Mouse (Mus musculus): Measurements from ENCODE around the gene Rchy1.
A peak's percentile ranks its signal among the peaks of the same experiment; 100 is the strongest.
"Not testable (repeated sequence)": the region's sequence is repeated elsewhere in the genome, so short reads cannot be mapped to it uniquely, and the experiment has no call there.

The Rchy1 gene

DNA sequence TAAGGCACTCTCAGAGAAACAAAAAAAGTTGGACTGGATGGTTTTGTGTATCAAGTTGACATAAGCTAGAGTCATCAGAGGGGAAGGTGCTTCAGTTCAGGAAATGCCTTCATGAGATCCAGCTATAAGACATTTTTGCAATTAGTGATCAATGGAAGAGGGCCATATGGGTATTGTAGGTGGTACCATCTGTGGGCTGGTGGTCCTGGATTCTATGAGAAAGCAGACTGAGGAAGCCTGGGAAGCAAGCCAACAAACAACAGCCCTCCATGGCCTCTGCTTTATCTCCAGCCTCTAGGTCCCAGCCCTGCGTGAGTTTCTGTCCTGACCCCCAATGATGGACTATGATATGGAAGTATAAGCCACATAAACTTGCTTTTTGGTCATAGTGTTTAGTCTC lies 3.8 kb downstream of the Rchy1 start:
- no peak for DNase-seq

DNA sequence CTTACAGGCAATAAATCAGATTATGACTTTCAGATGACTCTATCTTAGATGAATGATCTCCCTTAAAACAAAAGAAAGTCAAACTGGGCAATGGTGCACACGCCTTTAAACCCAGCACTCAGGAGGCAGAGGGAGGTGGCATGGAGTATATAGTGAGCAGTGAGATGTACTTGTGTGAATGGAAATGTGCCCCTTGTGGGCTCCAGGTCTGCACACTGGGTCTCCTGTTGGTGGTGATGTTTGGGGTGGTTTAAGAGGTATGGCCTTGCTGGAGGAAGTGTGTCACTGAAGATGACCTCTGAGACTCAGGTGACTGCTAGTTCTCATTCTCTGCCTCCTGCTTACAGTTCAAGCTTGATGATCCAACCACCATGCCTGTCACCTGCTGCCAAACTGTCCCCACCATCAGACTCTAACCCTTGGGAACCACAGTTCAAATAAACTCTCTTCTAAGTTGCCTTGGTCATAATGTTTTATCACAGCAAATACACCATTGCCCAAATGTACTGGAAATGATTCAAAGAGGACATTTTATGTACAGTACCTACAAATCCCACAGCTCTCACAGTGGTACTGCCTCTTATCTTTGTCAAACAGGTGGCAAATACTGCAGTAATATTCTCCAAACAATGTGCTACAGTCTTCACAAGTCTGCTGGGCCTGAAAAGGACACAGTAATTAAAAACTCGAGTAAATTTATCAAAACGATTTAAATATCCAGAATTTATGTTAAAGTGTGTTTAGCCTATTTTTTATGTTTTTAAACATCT lies 5.7 kb downstream of the Rchy1 start:
- DNase-seq, result no peak

DNA sequence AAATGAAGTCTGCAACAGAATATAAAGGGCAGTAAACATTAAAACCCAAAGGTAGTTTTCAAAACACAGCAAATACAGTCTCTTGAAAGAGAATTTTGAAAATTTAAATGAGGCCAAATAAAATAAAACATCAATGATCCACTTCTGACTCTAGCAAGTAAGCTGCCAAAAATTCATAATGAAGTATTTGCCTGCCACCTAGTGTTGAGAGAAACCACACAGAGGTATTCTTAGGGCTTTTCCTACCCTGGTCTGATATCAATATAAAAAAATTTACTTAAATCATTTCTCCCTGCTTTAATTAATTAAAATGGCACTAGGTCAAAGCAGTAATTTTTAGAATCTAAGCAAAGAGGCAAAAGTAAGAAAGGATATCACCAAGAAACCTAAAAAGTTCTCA lies 11.5 kb downstream of the Rchy1 start:
- no peak for DNase-seq

DNA sequence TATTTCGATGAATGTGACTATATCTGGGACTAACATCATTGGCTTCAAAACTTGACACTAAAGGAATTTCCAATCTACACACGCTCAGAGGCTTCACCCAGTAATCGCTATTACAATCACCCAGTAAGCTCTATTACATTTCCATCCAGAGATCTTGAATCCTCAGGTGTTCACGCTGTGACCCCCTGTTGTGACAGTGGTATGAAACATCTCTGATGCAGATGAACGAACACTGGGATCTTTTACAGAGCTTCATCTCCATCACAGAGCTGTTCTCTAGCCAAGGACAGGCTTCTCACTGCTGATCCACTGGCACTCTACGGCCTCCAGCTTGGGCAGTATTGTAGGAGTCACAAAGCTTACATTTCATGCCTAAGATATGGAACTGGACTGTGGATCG lies 13.4 kb downstream of the Rchy1 start:
- DNase-seq, result no peak

DNA sequence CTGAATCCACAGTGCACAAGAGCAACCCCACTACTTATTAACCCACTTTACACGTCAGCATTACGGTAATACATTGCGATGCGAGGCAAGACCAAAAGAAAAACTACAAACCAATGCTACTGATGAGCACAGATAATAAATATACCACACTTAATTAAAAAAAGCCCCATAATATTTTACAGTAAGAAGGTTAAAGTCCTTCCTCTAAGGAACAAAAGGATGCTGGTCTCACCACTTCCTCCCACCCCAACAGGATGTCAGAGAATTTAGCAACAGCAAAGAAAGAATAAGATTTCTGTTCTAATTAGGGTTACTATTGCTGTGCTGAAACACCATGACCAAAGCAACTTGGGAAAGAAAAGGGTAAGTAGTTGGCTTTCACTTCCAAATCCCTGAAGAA lies 15.9 kb downstream of the Rchy1 start:
- DNase-seq, result no peak

DNA sequence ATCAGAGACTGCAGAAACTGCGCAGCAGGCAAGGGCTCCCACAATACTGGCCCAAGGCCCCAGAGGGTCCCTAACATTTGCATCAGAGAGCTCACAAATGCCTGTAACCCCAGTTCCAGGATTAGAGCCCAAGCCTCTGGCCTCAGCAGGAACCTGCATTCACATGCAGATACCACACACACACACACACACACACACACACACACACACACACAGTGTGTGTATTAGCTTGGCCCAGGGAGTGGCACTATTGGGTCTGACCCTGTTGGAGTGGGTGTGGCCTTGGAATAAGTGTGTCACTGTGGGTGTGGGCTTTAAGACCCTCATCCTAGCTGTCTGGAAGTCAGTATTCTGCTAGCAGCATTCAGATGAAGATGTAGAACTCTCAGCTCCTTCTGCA lies 17.3 kb downstream of the Rchy1 start:
- not testable (repeated sequence) for DNase-seq

DNA sequence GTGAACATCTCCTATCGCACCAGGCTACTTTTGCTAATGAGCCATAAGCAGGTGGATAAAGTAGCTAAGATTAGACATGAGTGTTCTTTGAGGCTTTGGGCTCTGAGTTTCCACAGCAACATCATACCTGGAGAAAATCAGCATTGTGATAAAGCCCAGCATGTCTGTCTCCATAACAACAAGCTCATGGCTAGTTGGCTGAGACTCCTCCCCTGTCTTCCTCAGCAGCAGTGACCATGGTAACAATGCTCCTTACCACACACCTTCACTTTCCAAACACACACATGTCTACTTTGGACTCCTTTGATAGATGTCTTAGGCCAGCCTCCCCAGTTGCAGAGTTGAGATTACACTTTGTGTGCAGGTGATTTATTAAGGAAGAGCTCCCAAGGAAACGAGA lies 49.6 kb downstream of the Rchy1 start:
- no peak for DNase-seq

DNA sequence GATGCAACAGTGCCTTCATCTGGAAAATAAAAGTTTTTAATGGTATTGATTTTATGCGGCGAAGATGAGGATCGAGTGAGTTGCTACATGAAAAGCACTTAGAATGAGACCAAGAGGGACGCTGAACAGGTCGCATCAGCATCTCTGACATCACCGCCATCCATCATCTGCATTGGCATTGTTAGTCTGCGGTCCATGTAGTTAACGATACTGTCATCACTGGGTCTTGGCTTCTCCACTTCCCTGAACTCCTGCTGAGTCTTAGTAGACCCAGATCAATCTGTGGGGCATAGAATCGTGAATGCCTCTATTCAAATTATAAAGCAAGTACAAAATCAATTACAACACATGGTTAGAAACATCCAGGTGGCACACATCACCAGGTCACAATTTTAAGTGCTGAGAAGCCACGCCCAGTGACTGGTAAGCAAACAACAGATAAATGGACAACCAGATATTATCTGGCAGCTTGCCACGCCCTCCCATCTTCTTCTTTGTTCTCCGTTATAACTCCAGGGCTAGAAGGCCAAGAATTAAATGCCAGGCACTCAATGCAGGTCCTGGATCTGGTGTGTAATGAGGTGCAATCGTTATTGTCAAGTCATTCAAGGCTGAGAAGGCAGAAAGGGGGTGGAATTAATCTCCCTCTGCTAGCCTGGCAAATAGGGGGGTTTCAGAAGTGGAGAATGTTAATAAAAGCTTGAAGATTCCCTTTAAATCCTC lies 51.3 kb downstream of the Rchy1 start:
- no peak for DNase-seq

DNA sequence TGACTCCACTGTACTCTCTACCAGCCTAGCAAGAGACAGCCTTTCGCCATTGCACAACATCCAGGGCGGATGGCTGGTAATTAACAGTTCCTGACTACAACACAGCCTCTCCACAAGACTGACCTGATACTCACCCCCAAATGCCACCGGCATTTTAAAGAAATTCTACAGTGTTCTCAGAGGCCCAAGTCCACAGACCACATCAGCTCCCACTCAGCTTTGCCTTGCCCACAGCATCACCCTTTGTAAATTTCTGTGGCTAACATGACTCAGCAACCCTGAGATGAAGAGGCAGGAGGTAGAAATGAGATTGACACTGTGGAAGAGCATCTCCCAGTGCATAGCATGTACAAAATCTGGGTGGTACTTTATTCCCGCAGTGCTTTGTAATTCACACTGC lies 52.3 kb downstream of the Rchy1 start:
- no peak for DNase-seq

DNA sequence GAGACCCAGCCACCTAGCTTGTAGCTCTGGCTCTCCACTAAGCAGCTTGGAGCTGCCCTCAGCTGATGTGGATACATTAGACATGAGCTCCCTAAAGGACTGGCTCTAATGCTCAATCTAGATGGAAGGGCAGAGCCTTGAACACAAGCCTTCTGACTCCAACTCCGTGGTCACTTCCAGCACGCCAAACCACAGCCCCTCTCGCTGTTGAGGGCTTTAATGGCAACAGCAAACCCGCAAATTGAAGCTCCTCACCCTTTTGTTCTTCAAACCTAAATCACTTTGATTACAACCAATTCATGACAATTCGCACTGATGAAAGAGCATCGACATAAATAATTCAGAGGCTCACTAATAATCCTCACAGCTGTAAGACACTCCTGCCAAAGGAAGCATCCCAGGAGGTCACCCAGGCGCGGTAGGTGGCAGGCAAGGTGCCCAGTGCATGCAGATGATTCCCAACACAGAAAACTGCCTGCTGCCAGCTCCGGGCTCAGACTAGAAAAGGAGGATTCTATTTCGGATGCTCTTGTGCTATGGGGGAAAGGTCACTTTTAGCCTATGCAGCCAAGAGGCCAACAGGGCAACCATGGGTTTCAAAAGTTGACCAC lies 53.8 kb downstream of the Rchy1 start:
- peak; percentile 7 for DNase-seq
